Mouse (Mus musculus) heart, embryonic 15.5 days (tissue): ENCODE results near the gene Synrg. TPM values are rescaled to one million over a fixed set of nuclear protein-coding genes. Genes with fewer than 3 reads are reported as not detected.

Experiments
- ATAC-seq: fragments of 200-750 bp; cut with Nextera tagmentation; replicated peaks from 2 replicates; pipeline ENCODE4 v1.8.0; 2017; ENCODE audit warnings: low read depth, moderate TSS enrichment; ENCODE audit not compliant: insufficient number of reproducible peaks, insufficient read depth, low FRiP score
- H3K27ac ChIP-seq: fragments of 300-500 bp; sonication (generic); 2 replicates; pipeline ENCODE4 v1.5.1; 2015; ENCODE audit warnings: mild to moderate bottlenecking, inconsistent platforms
- H3K27me3 ChIP-seq: fragments of 300-500 bp; sonication (generic); 2 replicates; pipeline ENCODE4 v1.6.1; 2015; ENCODE audit warnings: inconsistent platforms
- H3K36me3 ChIP-seq: fragments of 300-500 bp; sonication (generic); 2 replicates; pipeline ENCODE4 v1.6.1; 2015; ENCODE audit warnings: mild to moderate bottlenecking, inconsistent platforms
- H3K4me1 ChIP-seq: fragments of 300-500 bp; sonication (generic); replicated peaks from 2 replicates; pipeline ENCODE4 v1.6.1; 2015; ENCODE audit warnings: inconsistent platforms
- H3K4me2 ChIP-seq: fragments of 300-500 bp; sonication (generic); 2 replicates; pipeline ENCODE4 v1.6.1; 2015; ENCODE audit warnings: inconsistent platforms, mild to moderate bottlenecking, moderate library complexity
- H3K4me3 ChIP-seq: fragments of 300-500 bp; sonication (generic); 2 replicates; pipeline ENCODE4 v1.5.1; 2015; ENCODE audit warnings: mild to moderate bottlenecking, inconsistent platforms
- H3K9ac ChIP-seq: fragments of 300-500 bp; sonication (generic); 2 replicates; pipeline ENCODE4 v1.6.1; 2015; ENCODE audit warnings: mild to moderate bottlenecking, inconsistent platforms
- H3K9me3 ChIP-seq: fragments of 300-500 bp; sonication (generic); replicated peaks from 2 replicates; pipeline ENCODE4 v1.6.1; 2016; ENCODE audit warnings: inconsistent platforms
- WGBS: fragments of 180-500 bp; shearing (Covaris S2); methylation state at CpG from one replicate; pipeline ENCODE4 v1.1.7; 2015; ENCODE audit warnings: mixed read lengths; 5-methylcytosine and 5-hydroxymethylcytosine counted together
- polyA plus RNA-seq: library from polyadenylated mRNA; unstranded; fragments of >200 nt; fragmentation: Nextera tagmentation; extraction: Ambion mirVana; gene quantifications from 2 replicates; pipeline ENCODE4 v1.2.1, GENCODE M21; 2015

Gene Synrg
- polyA plus RNA-seq, 1 experiment from 2014 or later: 6.2 TPM

DNA sequence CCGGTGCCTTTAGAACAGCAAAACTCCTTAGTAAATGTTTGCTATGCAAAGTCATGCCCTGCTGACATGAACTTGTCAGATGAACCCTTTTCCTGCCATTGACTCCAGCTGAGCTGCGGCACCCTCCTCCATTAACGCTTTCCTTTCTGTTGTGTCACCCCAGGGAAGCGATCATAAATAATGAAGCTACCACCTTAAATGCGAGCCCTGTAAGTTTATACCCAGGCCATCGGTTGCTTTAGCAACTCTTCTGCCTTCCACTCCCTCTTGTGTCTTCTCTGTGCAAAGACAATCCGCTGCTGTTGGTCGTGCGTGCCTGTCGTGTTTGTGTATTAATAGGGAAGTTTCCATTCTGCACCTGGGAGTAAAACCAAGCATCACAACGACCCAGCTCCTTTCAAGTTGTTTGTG lies 101.8 kb downstream of the Synrg start:
- H3K9ac ChIP-seq: no peak overlapping the region
- peaks cover 46% of the 10 kb centered on the region for H3K27me3 ChIP-seq
- no peak for ATAC-seq
- peaks cover 35% of the 10 kb centered on the region for H3K4me1 ChIP-seq
- H3K4me3 ChIP-seq: peak overlapping the region; percentile 22
- no peaks in the 10 kb centered on the region for H3K9me3 ChIP-seq
- H3K4me2 ChIP-seq: peak overlapping the region; percentile 96; the same call in 1 of the 2 replicates
- 8% methylated on average over 11 of the region's 11 CpGs for WGBS
- no peak overlapping the region for H3K27ac ChIP-seq
- H3K36me3 ChIP-seq: no peaks in the 10 kb centered on the region

- ATAC-seq: no peak
- peak overlapping the region; percentile 71 for H3K4me3 ChIP-seq
- peak overlapping the region; percentile 96 for H3K4me2 ChIP-seq
- H3K9ac ChIP-seq: no peak overlapping the region
- H3K27ac ChIP-seq: no peak overlapping the region
- H3K9me3 ChIP-seq: no peaks in the 10 kb centered on the region
- 11% methylated on average over 18 of the region's 18 CpGs for WGBS
- H3K4me1 ChIP-seq: peaks cover 35% of the 10 kb centered on the region
- no peaks in the 10 kb centered on the region for H3K36me3 ChIP-seq
- H3K27me3 ChIP-seq: peaks cover 41% of the 10 kb centered on the region
Observed at GRCm38 (mm10) chr11:84066927-84067645, 102.9 kb downstream of the Synrg start.

GRCm38 (mm10) chr11:84067720-84068190 lies 103.5 kb downstream of the Synrg start:
- peaks cover 32% of the 10 kb centered on the region for H3K4me1 ChIP-seq
- H3K36me3 ChIP-seq: no peaks in the 10 kb centered on the region
- peak overlapping the region; percentile 70 for H3K9ac ChIP-seq
- peak overlapping the region; percentile 50; the same call in 1 of the 2 replicates for H3K27ac ChIP-seq
- peak overlapping the region; percentile 71 for H3K4me3 ChIP-seq
- peak overlapping the region; percentile 96 for H3K4me2 ChIP-seq
- no peaks in the 10 kb centered on the region for H3K9me3 ChIP-seq
- ATAC-seq: no peak
- 3% methylated on average over 21 of the region's 21 CpGs for WGBS
- H3K27me3 ChIP-seq: peaks cover 43% of the 10 kb centered on the region

- H3K36me3 ChIP-seq: no peaks in the 10 kb centered on the region
- H3K4me3 ChIP-seq: peak overlapping the region; percentile 71
- ATAC-seq: peak; percentile 51
- peak overlapping the region; percentile 70 for H3K9ac ChIP-seq
- H3K27me3 ChIP-seq: peaks cover 43% of the 10 kb centered on the region
- peak overlapping the region; percentile 96 for H3K4me2 ChIP-seq
- no peaks in the 10 kb centered on the region for H3K9me3 ChIP-seq
- H3K4me1 ChIP-seq: peaks cover 31% of the 10 kb centered on the region
- peak overlapping the region; percentile 50; the same call in 1 of the 2 replicates for H3K27ac ChIP-seq
- 2% methylated on average over 63 of the region's 63 CpGs for WGBS
Observed at GRCm38 (mm10) chr11:84068191-84069033, 104.2 kb downstream of the Synrg start.

- H3K9ac ChIP-seq: peak within 1 kb of the TSS; percentile 70
- no peak for ATAC-seq
- peak within 1 kb of the TSS; percentile 71 for H3K4me3 ChIP-seq
- H3K36me3 ChIP-seq: no peaks in the 10 kb centered on the region
- H3K27ac ChIP-seq: peak within 1 kb of the TSS; percentile 50; the same call in 1 of the 2 replicates
- H3K27me3 ChIP-seq: peaks cover 43% of the 10 kb centered on the region
- no peaks in the 10 kb centered on the region for H3K9me3 ChIP-seq
- H3K4me2 ChIP-seq: peak within 1 kb of the TSS; percentile 96
- peaks cover 31% of the 10 kb centered on the region for H3K4me1 ChIP-seq
- WGBS: 15% methylated on average over 11 of the region's 11 CpGs
Observed at GRCm38 (mm10) chr11:84069034-84069370, 104.8 kb downstream of the Synrg start, which contains the start of gene Dusp14. TSS of gene Dusp14 (minus strand) at chr11:84069261.

DNA sequence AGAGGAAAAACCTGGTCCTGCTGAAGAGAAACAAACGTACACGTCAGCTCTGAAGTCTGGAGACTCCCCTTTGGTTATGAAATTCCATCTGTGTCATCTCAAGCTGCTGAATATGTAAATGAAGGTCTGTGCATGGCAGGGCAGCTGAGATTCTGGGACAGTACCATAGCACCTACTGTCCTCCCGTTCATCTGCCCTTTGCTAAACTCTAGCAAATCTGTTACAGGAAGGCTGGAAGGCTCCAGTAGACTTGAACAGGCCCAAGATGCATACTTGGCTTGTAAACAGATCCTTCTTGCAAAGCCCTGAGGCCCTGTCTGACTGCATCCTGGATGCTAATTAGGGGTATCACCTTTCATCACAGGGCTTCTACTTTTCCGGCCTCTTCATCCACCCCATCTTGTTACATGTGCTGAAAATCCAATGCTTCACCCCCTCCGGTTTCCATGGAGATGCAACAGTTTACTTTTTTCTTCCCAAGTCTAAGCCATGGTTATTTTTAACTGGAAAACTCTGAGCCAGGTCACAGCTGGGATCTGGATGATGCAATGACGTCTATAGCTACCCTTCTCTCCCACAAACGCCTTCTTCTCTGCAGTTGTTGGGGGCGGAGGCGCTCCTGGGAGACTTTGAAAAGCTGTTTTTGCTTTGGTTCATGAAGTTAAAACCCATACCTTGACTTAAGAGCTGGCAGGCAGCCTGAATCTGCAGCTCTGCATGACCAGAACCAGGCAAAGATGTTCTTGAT lies 108.8 kb downstream of the Synrg start:
- Histone ChIP-seq H3K4me1 (peaks cover 18% of the 10 kb centered on the region), H3K27ac (no peak overlapping the region), H3K27me3 (peaks cover 22% of the 10 kb centered on the region; the same call in 1 of the 2 replicates), H3K4me3 (no peak overlapping the region), H3K9ac (no peak overlapping the region), H3K4me2 (no peak overlapping the region), H3K36me3 (no peaks in the 10 kb centered on the region), H3K9me3 (no peaks in the 10 kb centered on the region)
- 0 out of 2 replicates have a peak, but pooled peaks have one; percentile 43 for ATAC-seq
- WGBS: 49% methylated on average over 9 of the region's 9 CpGs

DNA sequence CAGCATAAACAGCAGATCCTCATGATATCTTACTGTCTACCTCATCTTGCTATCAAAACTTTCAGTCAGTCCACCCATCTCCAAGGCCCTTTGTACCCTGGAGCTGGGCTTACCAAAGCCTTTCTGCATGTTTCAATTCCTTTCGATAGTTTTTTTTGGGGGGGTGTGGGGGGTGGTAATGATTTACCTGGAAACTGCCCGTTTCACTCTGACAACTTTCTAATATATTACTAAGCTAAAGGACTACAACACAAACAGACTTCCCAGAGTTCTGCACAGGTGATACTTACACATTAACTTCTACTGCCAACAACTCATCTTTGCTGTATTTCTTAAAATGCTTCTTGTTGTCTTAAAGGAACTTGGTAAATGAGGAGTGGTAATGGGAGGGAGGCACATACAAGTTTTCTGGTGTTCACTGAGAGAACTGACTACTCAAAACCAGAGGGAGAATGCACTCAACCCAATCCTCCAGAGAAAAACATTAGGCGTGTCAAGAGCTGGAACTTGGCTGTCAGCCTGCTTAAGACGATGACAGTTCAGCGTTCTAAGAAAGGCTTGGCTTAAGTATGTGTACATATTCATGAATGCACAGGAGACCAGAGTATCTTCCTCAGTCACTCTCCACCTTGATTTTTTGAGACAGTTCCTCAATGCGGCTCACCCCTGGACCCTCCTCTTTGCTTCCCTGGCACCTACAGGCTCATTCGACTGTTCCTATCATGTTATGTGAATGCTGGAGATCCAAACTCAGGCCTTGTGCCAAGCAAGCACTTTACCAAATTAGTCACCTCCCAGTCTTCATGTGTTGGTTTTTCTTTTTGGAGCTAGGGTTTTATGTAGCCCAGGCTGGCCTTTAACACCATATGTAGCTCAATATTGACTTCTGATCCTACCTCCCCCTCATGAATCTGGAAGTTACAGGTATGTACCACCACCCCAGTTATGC lies 109.9 kb downstream of the Synrg start:
- peaks cover 13% of the 10 kb centered on the region for H3K4me1 ChIP-seq
- no peak overlapping the region for H3K4me2 ChIP-seq
- H3K9ac ChIP-seq: no peak overlapping the region
- ATAC-seq: no peak
- H3K27me3 ChIP-seq: peaks cover 16% of the 10 kb centered on the region; the same call in 1 of the 2 replicates
- WGBS: 53% methylated on average over 7 of the region's 7 CpGs
- no peak overlapping the region for H3K4me3 ChIP-seq
- no peaks in the 10 kb centered on the region for H3K9me3 ChIP-seq
- 0 out of 2 replicates have a peak, but pooled peaks cover 4% of the 10 kb centered on the region for H3K36me3 ChIP-seq
- H3K27ac ChIP-seq: no peak overlapping the region

- H3K27ac ChIP-seq: no peak overlapping the region
- 80% methylated on average over 2 of the region's 2 CpGs for WGBS
- no peak for ATAC-seq
Observed at GRCm38 (mm10) chr11:84077008-84077407, 112.8 kb downstream of the Synrg start.

GRCm38 (mm10) chr11:84078601-84079000 lies 114.4 kb downstream of the Synrg start:
- Histone ChIP-seq H3K36me3 (peaks cover 16% of the 10 kb centered on the region), H3K4me1 (peaks cover 26% of the 10 kb centered on the region), H3K4me2 (no peak overlapping the region), H3K4me3 (no peak overlapping the region), H3K9ac (no peak overlapping the region), H3K9me3 (no peaks in the 10 kb centered on the region), H3K27me3 (no peaks in the 10 kb centered on the region), H3K27ac (no peak overlapping the region)
- 82% methylated on average over 9 of the region's 9 CpGs for WGBS
- no peak for ATAC-seq

More at GRCm38 (mm10) chr11:84077008-84077407, 112.8 kb downstream of the Synrg start:
- no peak overlapping the region for H3K4me3 ChIP-seq
- no peak overlapping the region for H3K9ac ChIP-seq
- H3K36me3 ChIP-seq: peaks cover 5% of the 10 kb centered on the region; the same call in 1 of the 2 replicates
- H3K27me3 ChIP-seq: 0 out of 2 replicates have a peak, but pooled peaks cover 2% of the 10 kb centered on the region
- no peaks in the 10 kb centered on the region for H3K9me3 ChIP-seq
- peaks cover 29% of the 10 kb centered on the region for H3K4me1 ChIP-seq
- H3K4me2 ChIP-seq: no peak overlapping the region

GRCm38 (mm10) chr11:84079361-84079760 lies 115.1 kb downstream of the Synrg start:
- peak overlapping the region; percentile 10; the same call in 1 of the 2 replicates for H3K27ac ChIP-seq

More at GRCm38 (mm10) chr11:84079361-84079760, 115.1 kb downstream of the Synrg start:
- no peak overlapping the region for H3K4me2 ChIP-seq
- H3K4me1 ChIP-seq: peaks cover 22% of the 10 kb centered on the region
- ATAC-seq: no peak
- H3K9ac ChIP-seq: no peak overlapping the region
- H3K36me3 ChIP-seq: peaks cover 16% of the 10 kb centered on the region
- WGBS: 86% methylated on average over 11 of the region's 11 CpGs
- H3K27me3 ChIP-seq: no peaks in the 10 kb centered on the region
- H3K9me3 ChIP-seq: no peaks in the 10 kb centered on the region
- H3K4me3 ChIP-seq: no peak overlapping the region
